In genomic region chr10:38139196-38139595, GRCm38 (mm10) we compare ENCODE assay signal across 26 mouse cellular contexts.
DNase-seq lines count a peak whose midpoint lies in the region; ATAC-seq and TF ChIP-seq lines count a peak whose summit lies in the region.
"Had no signal": no experiment of that assay in that cellular context is flagged by ENCODE, and none has a peak within 500 bp of the region (broad histone marks: within the 10 kb centered on the region; RNA-seq: fewer than 3 reads in every experiment).

No protein-coding gene starts in this region.

- H3K36me3 ChIP-seq in liver, adult 2 months (ENCODE audit: control insufficient read depth, insufficient read depth, low read length), result no peaks in the 10 kb centered on the region
- no peaks in the 10 kb centered on the region for H3K36me3 ChIP-seq in liver, embryonic 12.5 days
- H3K36me3 ChIP-seq: embryonic facial prominence, embryonic 12.5 days; embryonic facial prominence, embryonic 15.5 days; forebrain, embryonic 12.5 days; heart, embryonic 12.5 days; heart, embryonic 15.5 days; hindbrain, embryonic 10.5 days; hindbrain, embryonic 13.5 days had no signal

- H3K9ac ChIP-seq in liver, adult 2 months (ENCODE audit: low read depth, low read length), result no peak overlapping the region
- H3K9ac ChIP-seq in liver, embryonic 12.5 days, result no peak overlapping the region
- H3K9ac ChIP-seq: embryonic facial prominence, embryonic 12.5 days; embryonic facial prominence, embryonic 15.5 days; forebrain, embryonic 12.5 days; heart, embryonic 12.5 days; heart, embryonic 15.5 days; hindbrain, embryonic 13.5 days had no signal

- H3K79me2 ChIP-seq in liver, adult 2 months (ENCODE audit: control insufficient read depth, insufficient read depth, low read length), result no peaks in the 10 kb centered on the region

- no peak overlapping the region for H3K4me3 ChIP-seq in liver, adult 2 months (ENCODE audit: insufficient read depth, low read depth, low read length)
- H3K4me3 ChIP-seq in liver, embryonic 12.5 days, result no peak overlapping the region
- H3K4me3 ChIP-seq: embryonic facial prominence, embryonic 12.5 days; embryonic facial prominence, embryonic 15.5 days; forebrain, embryonic 12.5 days; heart, embryonic 12.5 days; heart, embryonic 15.5 days; hindbrain, embryonic 10.5 days; hindbrain, embryonic 13.5 days had no signal

- no peak for ATAC-seq in liver, embryonic 12.5 days
- ATAC-seq: forebrain, embryonic 16.5 days; hindbrain, embryonic 16.5 days had no signal

- peak; percentile 75 for DNase-seq in heart, adult 11 months
- DNase-seq in heart, adult 9 months (ENCODE audit: low spot score in 2 of 2), result no peak
- peak; percentile 44 for DNase-seq in liver, adult 2 months (ENCODE audit: extremely low read depth, low read depth, low spot score)
- DNase-seq in lung, postnatal 25 days (ENCODE audit: low spot score), result peak; percentile 7
- no peak for DNase-seq in lung, postnatal 14 days
- peak; percentile 12 for DNase-seq in lung, postnatal 36 days
- DNase-seq in left cerebral cortex, adult 18-20 months (ENCODE audit: low spot score in 2 of 2), result no peak
- DNase-seq: adrenal gland, adult 8-10 months; adrenal gland, postnatal 25 days; cerebellum, adult 18-20 months; cerebellum, adult 9-11 months; cerebellum, postnatal 25 days; gastrocnemius, postnatal 10 days; gastrocnemius, postnatal 36 days; heart, postnatal 10 days; heart, postnatal 36 days had no signal

- H3K27me3 ChIP-seq in liver, adult 2 months (ENCODE audit: control insufficient read depth, insufficient read depth, low read length), result no peaks in the 10 kb centered on the region
- H3K27me3 ChIP-seq in liver, embryonic 12.5 days (replicated peaks), result no peaks in the 10 kb centered on the region
- H3K27me3 ChIP-seq: embryonic facial prominence, embryonic 12.5 days; embryonic facial prominence, embryonic 15.5 days; forebrain, embryonic 12.5 days; heart, embryonic 12.5 days; heart, embryonic 15.5 days; hindbrain, embryonic 13.5 days had no signal

- no peaks in the 10 kb centered on the region for H3K4me1 ChIP-seq in liver, adult 2 months (ENCODE audit: control insufficient read depth, insufficient read depth, low read length)
- H3K4me1 ChIP-seq in liver, embryonic 12.5 days, result no peaks in the 10 kb centered on the region
- H3K4me1 ChIP-seq: embryonic facial prominence, embryonic 12.5 days; embryonic facial prominence, embryonic 15.5 days; forebrain, embryonic 12.5 days; heart, embryonic 12.5 days; heart, embryonic 15.5 days; hindbrain, embryonic 10.5 days; hindbrain, embryonic 13.5 days had no signal

- no peak overlapping the region for H3K27ac ChIP-seq in liver, adult 2 months (replicated peaks; ENCODE audit: insufficient read depth, low read depth, low read length)
- no peak overlapping the region for H3K27ac ChIP-seq in liver, embryonic 12.5 days
- H3K27ac ChIP-seq: embryonic facial prominence, embryonic 12.5 days; embryonic facial prominence, embryonic 15.5 days; forebrain, embryonic 12.5 days; heart, embryonic 15.5 days; hindbrain, embryonic 10.5 days; hindbrain, embryonic 13.5 days had no signal

- no peak for TF ChIP-seq POLR2A in liver, adult 2 months (IDR thresholded peaks at IDR 0.05; ENCODE audit: extremely low read depth, insufficient read depth, low read length)

- TF ChIP-seq CTCF in liver, adult 2 months (IDR thresholded peaks at IDR 0.05; ENCODE audit: low read depth, low read length), result no peak

- no peak overlapping the region for H3K4me2 ChIP-seq in liver, embryonic 12.5 days
- H3K4me2 ChIP-seq: embryonic facial prominence, embryonic 12.5 days; embryonic facial prominence, embryonic 15.5 days; forebrain, embryonic 12.5 days; heart, embryonic 12.5 days; heart, embryonic 15.5 days; hindbrain, embryonic 13.5 days had no signal

- no peaks in the 10 kb centered on the region for H3K9me3 ChIP-seq in liver, embryonic 12.5 days (replicated peaks)
- H3K9me3 ChIP-seq: embryonic facial prominence, embryonic 12.5 days; embryonic facial prominence, embryonic 15.5 days; forebrain, embryonic 12.5 days; heart, embryonic 12.5 days; heart, embryonic 15.5 days; hindbrain, embryonic 10.5 days; hindbrain, embryonic 13.5 days had no signal

Comparison
In these comparisons a context has a peak if more than half of its experiments do, and no peak if none do; other contexts are left out.
1. DNase-seq: peak in heart, adult 11 months (single experiment), liver, adult 2 months (single experiment), lung, postnatal 25 days (single experiment) and lung, postnatal 36 days (single experiment); none in heart, adult 9 months (0 of 2), lung, postnatal 14 days (single experiment) and left cerebral cortex, adult 18-20 months (0 of 2).